Mouse (Mus musculus) heart, embryonic 11.5 days (tissue): ENCODE results near the gene Pdcd6ip. TPM values are rescaled to one million over a fixed set of nuclear protein-coding genes. Genes with fewer than 3 reads are reported as not detected.
"Not testable (repeated sequence)": the region's sequence is repeated elsewhere in the genome, so short reads cannot be mapped to it uniquely, and the experiment has no call there.

ENCODE experiments used
- ATAC-seq: fragments of 200-750 bp; cut with Nextera tagmentation; replicated peaks from 2 replicates; pipeline ENCODE4 v1.8.0; 2017; ENCODE audit warnings: moderate library complexity; ENCODE audit not compliant: insufficient number of reproducible peaks, low FRiP score, low TSS enrichment
- H3K27ac ChIP-seq: fragments of 300-500 bp; sonication (generic); 2 replicates; pipeline ENCODE4 v1.5.1; 2014; ENCODE audit warnings: mild to moderate bottlenecking, low read depth, low read length
- H3K27me3 ChIP-seq: fragments of 300-500 bp; sonication (generic); 2 replicates; pipeline ENCODE4 v1.6.1; 2014; ENCODE audit warnings: mild to moderate bottlenecking, low read length, mixed read lengths; ENCODE audit not compliant: control insufficient read depth, insufficient read depth
- H3K36me3 ChIP-seq: fragments of 300-500 bp; sonication (generic); 2 replicates; pipeline ENCODE4 v1.6.1; 2014; ENCODE audit warnings: mild to moderate bottlenecking, low read length, moderate library complexity, mixed read lengths; ENCODE audit not compliant: control insufficient read depth, insufficient read depth
- H3K4me1 ChIP-seq: fragments of 300-500 bp; sonication (generic); 2 replicates; pipeline ENCODE4 v1.6.1; 2014; ENCODE audit warnings: low read length; ENCODE audit not compliant: control insufficient read depth, insufficient read depth
- H3K4me2 ChIP-seq: fragments of 300-500 bp; sonication (generic); 2 replicates; pipeline ENCODE4 v1.6.1; 2014; ENCODE audit warnings: mild to moderate bottlenecking, moderate library complexity
- H3K4me3 ChIP-seq: fragments of 300-500 bp; sonication (generic); 2 replicates; pipeline ENCODE4 v1.5.1; 2014; ENCODE audit warnings: low read depth, low read length
- H3K9ac ChIP-seq: fragments of 300-500 bp; sonication (generic); 2 replicates; pipeline ENCODE4 v1.6.1; 2014; ENCODE audit warnings: mild to moderate bottlenecking, low read depth, low read length, moderate library complexity
- H3K9me3 ChIP-seq: fragments of 300-500 bp; sonication (generic); replicated peaks from 2 replicates; pipeline ENCODE4 v1.6.1; 2016; ENCODE audit warnings: low read length; ENCODE audit not compliant: control insufficient read depth
- WGBS: fragments of 180-500 bp; shearing (Covaris S2); extraction: QIAGEN DNeasy Blood & Tissue Kit; methylation state at CpG from one replicate; pipeline ENCODE4 v1.1.7; 2014; ENCODE audit not compliant: insufficient replicate concordance; 5-methylcytosine and 5-hydroxymethylcytosine counted together
- polyA plus RNA-seq: library from polyadenylated mRNA; unstranded; fragments of >200 nt; fragmentation: Nextera tagmentation; extraction: Ambion mirVana; gene quantifications from 2 replicates; pipeline ENCODE4 v1.2.1, GENCODE M21; 2014

Pdcd6ip gene
- polyA plus RNA-seq, 1 experiment from 2014 or later, result 63.3 TPM

GRCm38 (mm10) chr9:113738021-113738420 lies 30.0 kb upstream of the Pdcd6ip start:
- no peak overlapping the region for H3K27ac ChIP-seq
- 66% methylated on average over 9 of the region's 9 CpGs for WGBS
- no peak for ATAC-seq

GRCm38 (mm10) chr9:113735920-113736319 lies 27.9 kb upstream of the Pdcd6ip start:
- Histone ChIP-seq H3K36me3 (no peaks in the 10 kb centered on the region), H3K4me3 (no peak overlapping the region), H3K4me2 (no peak overlapping the region), H3K27me3 (no peaks in the 10 kb centered on the region), H3K9me3 (no peaks in the 10 kb centered on the region), H3K9ac (no peak overlapping the region), H3K27ac (no peak overlapping the region), H3K4me1 (no peaks in the 10 kb centered on the region)
- ATAC-seq, result no peak

More at GRCm38 (mm10) chr9:113738021-113738420, 30.0 kb upstream of the Pdcd6ip start:
- Histone ChIP-seq H3K4me1 (no peaks in the 10 kb centered on the region), H3K36me3 (no peaks in the 10 kb centered on the region), H3K4me2 (no peak overlapping the region), H3K4me3 (no peak overlapping the region), H3K9me3 (no peaks in the 10 kb centered on the region), H3K9ac (no peak overlapping the region), H3K27me3 (no peaks in the 10 kb centered on the region)

- WGBS, result 79% methylated on average over 3 of the region's 3 CpGs
- ATAC-seq, result no peak
Measured at GRCm38 (mm10) chr9:113731540-113731939, 23.5 kb upstream of the Pdcd6ip start.

GRCm38 (mm10) chr9:113726991-113727680 lies 19.1 kb upstream of the Pdcd6ip start:
- Histone ChIP-seq H3K4me3 (no peak overlapping the region), H3K4me1 (no peaks in the 10 kb centered on the region), H3K9me3 (no peaks in the 10 kb centered on the region), H3K27me3 (no peaks in the 10 kb centered on the region), H3K4me2 (no peak overlapping the region), H3K9ac (no peak overlapping the region), H3K36me3 (no peaks in the 10 kb centered on the region), H3K27ac (no peak overlapping the region)
- no peak for ATAC-seq
- WGBS, result 83% methylated on average over 18 of the region's 18 CpGs

More at GRCm38 (mm10) chr9:113731540-113731939, 23.5 kb upstream of the Pdcd6ip start:
- H3K4me1 ChIP-seq, result no peaks in the 10 kb centered on the region
- H3K4me3 ChIP-seq, result no peak overlapping the region
- H3K9ac ChIP-seq, result no peak overlapping the region
- H3K36me3 ChIP-seq, result no peaks in the 10 kb centered on the region
- H3K9me3 ChIP-seq, result no peaks in the 10 kb centered on the region
- no peak overlapping the region for H3K27ac ChIP-seq
- no peak overlapping the region for H3K4me2 ChIP-seq
- H3K27me3 ChIP-seq, result no peaks in the 10 kb centered on the region

GRCm38 (mm10) chr9:113726131-113726530 lies 18.1 kb upstream of the Pdcd6ip start:
- Histone ChIP-seq H3K27me3 (no peaks in the 10 kb centered on the region), H3K27ac (no peak overlapping the region), H3K4me2 (no peak overlapping the region), H3K4me3 (no peak overlapping the region), H3K36me3 (no peaks in the 10 kb centered on the region), H3K4me1 (no peaks in the 10 kb centered on the region), H3K9me3 (no peaks in the 10 kb centered on the region), H3K9ac (no peak overlapping the region)
- WGBS, result 45% methylated on average over 3 of the region's 3 CpGs
- no peak for ATAC-seq

GRCm38 (mm10) chr9:113725609-113726008 lies 17.6 kb upstream of the Pdcd6ip start:
- H3K4me2 ChIP-seq, H3K9me3 ChIP-seq, H3K36me3 ChIP-seq, H3K4me3 ChIP-seq, H3K4me1 ChIP-seq, H3K27me3 ChIP-seq, H3K9ac ChIP-seq, H3K27ac ChIP-seq, ATAC-seq: not testable (repeated sequence)
- WGBS, result 87% methylated on average over 5 of the region's 5 CpGs

GRCm38 (mm10) chr9:113724646-113725045 lies 16.6 kb upstream of the Pdcd6ip start:
- H3K27me3 ChIP-seq, result no peaks in the 10 kb centered on the region
- no peaks in the 10 kb centered on the region for H3K4me1 ChIP-seq
- no peak overlapping the region for H3K27ac ChIP-seq
- no peak overlapping the region for H3K9ac ChIP-seq
- no peak overlapping the region for H3K4me3 ChIP-seq
- WGBS, result 82% methylated on average over 15 of the region's 15 CpGs
- H3K36me3 ChIP-seq, result no peaks in the 10 kb centered on the region
- no peak overlapping the region for H3K4me2 ChIP-seq
- ATAC-seq, result no peak
- H3K9me3 ChIP-seq, result no peaks in the 10 kb centered on the region

- no peaks in the 10 kb centered on the region for H3K36me3 ChIP-seq
- no peak overlapping the region for H3K9ac ChIP-seq
- no peak for ATAC-seq
- H3K4me1 ChIP-seq, result no peaks in the 10 kb centered on the region
- H3K27ac ChIP-seq, result no peak overlapping the region
- no peak overlapping the region for H3K4me2 ChIP-seq
- H3K27me3 ChIP-seq, result no peaks in the 10 kb centered on the region
- 45% methylated on average over 5 of the region's 5 CpGs for WGBS
- H3K9me3 ChIP-seq, result no peaks in the 10 kb centered on the region
- no peak overlapping the region for H3K4me3 ChIP-seq
Measured at GRCm38 (mm10) chr9:113719063-113719462, 11.0 kb upstream of the Pdcd6ip start.

- no peak overlapping the region for H3K4me2 ChIP-seq
- H3K27me3 ChIP-seq, result no peaks in the 10 kb centered on the region
- no peak for ATAC-seq
- H3K9me3 ChIP-seq, result no peaks in the 10 kb centered on the region
- no peak overlapping the region for H3K27ac ChIP-seq
- no peak overlapping the region for H3K9ac ChIP-seq
- peaks cover 11% of the 10 kb centered on the region for H3K4me1 ChIP-seq
- 77% methylated on average over 12 of the region's 12 CpGs for WGBS
- H3K4me3 ChIP-seq, result no peak overlapping the region
- no peaks in the 10 kb centered on the region for H3K36me3 ChIP-seq
Measured at GRCm38 (mm10) chr9:113710871-113711270, 2.8 kb upstream of the Pdcd6ip start.
